ENCODE assay signal across 8 mouse cellular contexts in the genomic region with DNA sequence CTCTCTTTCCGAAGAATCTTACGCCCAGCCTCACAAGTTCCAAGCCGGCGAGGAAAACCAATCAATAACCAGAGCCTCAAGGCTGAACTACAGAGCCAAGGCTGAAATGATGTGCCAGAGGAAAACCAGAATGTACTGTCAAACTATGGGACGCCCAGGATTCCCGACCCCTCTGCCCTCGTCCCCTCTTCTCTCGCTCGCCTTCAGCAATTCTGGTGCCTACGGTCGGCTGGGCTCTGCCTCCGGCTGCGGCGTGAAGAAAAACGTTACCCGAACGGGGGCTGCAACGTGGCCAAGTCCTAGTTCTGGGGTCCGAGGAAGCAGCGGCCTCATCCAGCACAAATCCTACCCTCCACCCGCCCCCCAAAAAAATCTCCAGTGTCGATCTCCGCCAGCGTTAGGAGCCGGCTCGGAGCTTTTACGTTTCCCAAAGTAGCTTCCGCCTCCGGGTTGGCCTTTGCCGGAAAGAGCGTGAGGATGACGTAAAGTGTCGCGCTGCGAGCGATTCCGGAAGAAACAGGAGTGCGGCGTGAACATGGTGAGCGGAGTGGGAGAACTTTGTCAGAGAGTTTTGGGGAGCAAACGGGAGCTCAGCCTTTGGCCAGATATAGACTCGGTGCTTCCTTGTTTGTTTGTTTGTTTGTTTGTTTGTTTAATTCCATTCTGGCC. TPM values are rescaled to one million over a fixed set of nuclear protein-coding genes. Genes with fewer than 3 reads are reported as not detected.
A peak's percentile ranks its signal among the peaks of the same experiment; 100 is the strongest.
DNase-seq lines count a peak whose midpoint lies in the region; ATAC-seq and TF ChIP-seq lines count a peak whose summit lies in the region.

Gene Fcf1, plus strand, starts transcription at position 470 of the 669 bp plus-strand sequence.
Gene Arel1, minus strand, starts transcription at position 473 of the 669 bp plus-strand sequence.

- peak; percentile 28; the same call in 1 of the 2 replicates for TF ChIP-seq POLR2A in limb, embryonic 14.5 days (IDR thresholded peaks at IDR 0.05; ENCODE audit: borderline replicate concordance, extremely low read depth, insufficient read depth, insufficient read length)

- H3K4me1 ChIP-seq in embryonic facial prominence, embryonic 14.5 days (ENCODE audit: control insufficient read depth, insufficient read depth, low read length): peaks cover 8% of the 10 kb centered on the region
- H3K4me1 ChIP-seq in limb, embryonic 14.5 days (ENCODE audit: control insufficient read depth, insufficient read depth, low read length): peaks cover 7% of the 10 kb centered on the region; the same call in 1 of the 2 replicates
- peaks cover 12% of the 10 kb centered on the region for H3K4me1 ChIP-seq in midbrain, postnatal 0 days (ENCODE audit: insufficient read depth, low read length)

- TF ChIP-seq CTCF in midbrain, postnatal 0 days (IDR thresholded peaks at IDR 0.05): no peak

- DNase-seq in 3T3-L1 (ENCODE audit: low read depth, low spot score): peak; percentile 91
- peak; percentile 70 to 77 for DNase-seq in adrenal gland, postnatal 4 days (ENCODE audit: low spot score in 2 of 2)
- DNase-seq in embryonic facial prominence, embryonic 14.5 days (ENCODE audit: low spot score): peak; percentile 96
- DNase-seq in heart, adult 8-10 months (ENCODE audit: low spot score): peak; percentile 95
- peak; percentile 91 for DNase-seq in kidney, adult 9 months
- peak; percentile 92 for DNase-seq in limb, embryonic 14.5 days (ENCODE audit: low spot score)
- DNase-seq in midbrain, postnatal 0 days (ENCODE audit: low spot score): peak; percentile 94
- peak; percentile 79 to 86 for DNase-seq in spleen, postnatal 14 days (ENCODE audit: low spot score in 2 of 2)

- H3K4me2 ChIP-seq in embryonic facial prominence, embryonic 14.5 days (ENCODE audit: low read depth, low read length): peak within 1 kb of the TSS; percentile 91
- peak within 1 kb of the TSS; percentile 81 for H3K4me2 ChIP-seq in limb, embryonic 14.5 days (replicated peaks; ENCODE audit: low read depth, low read length, severe bottlenecking)
- H3K4me2 ChIP-seq in midbrain, postnatal 0 days (ENCODE audit: low read depth, low read length, poor library complexity, severe bottlenecking): peak within 1 kb of the TSS; percentile 95

- no peaks in the 10 kb centered on the region for H3K27me3 ChIP-seq in embryonic facial prominence, embryonic 14.5 days (replicated peaks; ENCODE audit: control insufficient read depth, insufficient read depth, low read length)
- no peaks in the 10 kb centered on the region for H3K27me3 ChIP-seq in limb, embryonic 14.5 days (ENCODE audit: control insufficient read depth, insufficient read depth, low read length)
- no peaks in the 10 kb centered on the region for H3K27me3 ChIP-seq in midbrain, postnatal 0 days (ENCODE audit: insufficient read depth, low read length)

- ATAC-seq in embryonic facial prominence, embryonic 14.5 days (ENCODE audit: low read depth): peak; percentile 90
- ATAC-seq in limb, embryonic 14.5 days (ENCODE audit: low FRiP score, low read depth): peak; percentile 74
- peak; percentile 75 for ATAC-seq in midbrain, postnatal 0 days (ENCODE audit: low FRiP score)

- peaks cover 24% of the 10 kb centered on the region for H3K36me3 ChIP-seq in embryonic facial prominence, embryonic 14.5 days (ENCODE audit: control insufficient read depth, insufficient read depth, low read length)
- peaks cover 28% of the 10 kb centered on the region for H3K36me3 ChIP-seq in limb, embryonic 14.5 days (ENCODE audit: control insufficient read depth, insufficient read depth, low read length)
- peaks cover 3% of the 10 kb centered on the region; the same call in 1 of the 2 replicates for H3K36me3 ChIP-seq in midbrain, postnatal 0 days (ENCODE audit: insufficient read depth, low read length)

- H3K9me3 ChIP-seq in embryonic facial prominence, embryonic 14.5 days (ENCODE audit: control insufficient read depth, low read length): no peaks in the 10 kb centered on the region
- H3K9me3 ChIP-seq in limb, embryonic 14.5 days (ENCODE audit: control insufficient read depth, low read length): no peaks in the 10 kb centered on the region
- H3K9me3 ChIP-seq in midbrain, postnatal 0 days (ENCODE audit: low read length): no peaks in the 10 kb centered on the region

- H3K4me3 ChIP-seq in embryonic facial prominence, embryonic 14.5 days (ENCODE audit: low read depth, low read length): peak within 1 kb of the TSS; percentile 87
- H3K4me3 ChIP-seq in limb, embryonic 14.5 days (replicated peaks; ENCODE audit: low read length): peak within 1 kb of the TSS; percentile 88
- H3K4me3 ChIP-seq in midbrain, postnatal 0 days (ENCODE audit: low read depth, low read length): peak within 1 kb of the TSS; percentile 89

- under 1% methylated on average over 40 of the region's 42 CpGs for WGBS in embryonic facial prominence, embryonic 14.5 days
- 1% methylated on average over 42 of the region's 42 CpGs for WGBS in limb, embryonic 14.5 days
- WGBS in midbrain, postnatal 0 days: 0% methylated on average over 42 of the region's 42 CpGs

- peak within 1 kb of the TSS; percentile 86 for H3K9ac ChIP-seq in embryonic facial prominence, embryonic 14.5 days (ENCODE audit: low read depth, low read length)
- peak within 1 kb of the TSS; percentile 84 for H3K9ac ChIP-seq in limb, embryonic 14.5 days (ENCODE audit: low read depth, low read length, severe bottlenecking)
- peak within 1 kb of the TSS; percentile 84 for H3K9ac ChIP-seq in midbrain, postnatal 0 days (replicated peaks; ENCODE audit: low read length, poor library complexity, severe bottlenecking)

- no peak within 1 kb of the TSS for H3K27ac ChIP-seq in embryonic facial prominence, embryonic 14.5 days (replicated peaks; ENCODE audit: low read depth, low read length)
- H3K27ac ChIP-seq in limb, embryonic 14.5 days (replicated peaks; ENCODE audit: low read depth, low read length): no peak within 1 kb of the TSS
- peak within 1 kb of the TSS; percentile 70 for H3K27ac ChIP-seq in midbrain, postnatal 0 days (ENCODE audit: low read depth, low read length)

RNA-seq across cellular contexts. Expression of gene Fcf1, which starts in this region (rescaled TPM):
- 100 to 1,000 TPM in 1 of 2 experiments, 10 to 100 TPM in 1; 99.5 to 108 TPM for total RNA-seq in adrenal gland, postnatal 4 days (2021)
- 126 and 129 TPM in 2 replicates for polyA plus RNA-seq in embryonic facial prominence, embryonic 14.5 days (2014; fragmentation: Nextera tagmentation; extraction: Ambion mirVana)
- 10 to 100 TPM; 36.3 to 41.1 (median 40.7) TPM for total RNA-seq in heart, adult 8-10 months (2022)
- 78.9 and 132 TPM in 2 replicates for polyA plus RNA-seq in limb, embryonic 14.5 days (2012; rRNA removed)
- 138 and 141 TPM in 2 replicates for polyA plus RNA-seq in limb, embryonic 14.5 days (2014; fragmentation: Nextera tagmentation; extraction: Ambion mirVana)
- 17.9 and 28.6 TPM in 2 replicates for total RNA-seq in midbrain, postnatal 0 days (2014; rRNA removed)
- 62.9 and 64.3 TPM in 2 replicates for polyA plus RNA-seq in midbrain, postnatal 0 days (2015; fragmentation: Nextera tagmentation; extraction: Ambion mirVana)

RNA-seq across cellular contexts. Expression of gene Arel1, which starts in this region (rescaled TPM):
- 10 to 100 TPM; 34.7 to 38.1 TPM for total RNA-seq in adrenal gland, postnatal 4 days (2021)
- 15.6 and 16.2 TPM in 2 replicates for polyA plus RNA-seq in embryonic facial prominence, embryonic 14.5 days (2014; fragmentation: Nextera tagmentation; extraction: Ambion mirVana)
- total RNA-seq in heart, adult 8-10 months (2022): 10 to 100 TPM; 48.3 to 63.3 (median 50.8) TPM
- 24.5 and 28.9 TPM in 2 replicates for polyA plus RNA-seq in limb, embryonic 14.5 days (2012; rRNA removed)
- 13.9 and 16.6 TPM in 2 replicates for polyA plus RNA-seq in limb, embryonic 14.5 days (2014; fragmentation: Nextera tagmentation; extraction: Ambion mirVana)
- total RNA-seq in midbrain, postnatal 0 days (2014; rRNA removed): 101 and 104 TPM in 2 replicates
- 31.7 and 33.8 TPM in 2 replicates for polyA plus RNA-seq in midbrain, postnatal 0 days (2015; fragmentation: Nextera tagmentation; extraction: Ambion mirVana)
